Mouse (Mus musculus) gastrocnemius, adult 8-10 months (tissue): Measurements from ENCODE around the gene Plcxd3. TPM values are rescaled to one million over a fixed set of nuclear protein-coding genes. Genes with fewer than 3 reads are reported as not detected.
"Not testable (repeated sequence)": the region's sequence is repeated elsewhere in the genome, so short reads cannot be mapped to it uniquely, and the experiment has no call there.

ENCODE experiments used
- DNase-seq, 2 experiments: peaks; one replicate each; pipeline ENCODE4 v3.0.0; 2022; ENCODE audit warnings: low spot score in 2 of 2
- total RNA-seq, 4 experiments: library from RNA; stranded (reverse); gene quantifications; 2 replicates each; pipeline ENCODE4 v1.2.4; 2022

The Plcxd3 gene
- total RNA-seq, 4 experiments from 2014 or later: 0.12 to 0.40 (median 0.21) TPM; not detected in 1

- DNase-seq: no peak
Measured at GRCm38 (mm10) chr15:4533700-4534099, 158.4 kb downstream of the Plcxd3 start.

GRCm38 (mm10) chr15:4559121-4559520, 183.8 kb downstream of the Plcxd3 start:
- no peak for DNase-seq

GRCm38 (mm10) chr15:4561431-4561970, 186.2 kb downstream of the Plcxd3 start:
- DNase-seq: peak in 1 of 2 experiments; percentile 8

- not testable (repeated sequence) for DNase-seq
Measured at GRCm38 (mm10) chr15:4595521-4595920, 220.2 kb downstream of the Plcxd3 start.

- DNase-seq: not testable (repeated sequence)
Measured at GRCm38 (mm10) chr15:4598661-4599060, 223.4 kb downstream of the Plcxd3 start.

- DNase-seq: not testable (repeated sequence)
Measured at GRCm38 (mm10) chr15:4599331-4599730, 224.0 kb downstream of the Plcxd3 start.

- no peak for DNase-seq
Measured at GRCm38 (mm10) chr15:4605630-4606029, 230.3 kb downstream of the Plcxd3 start.
